Mouse (Mus musculus) cerebellum, adult 2 months (tissue): ENCODE measurements at regions not wholly inside any gene's neighbourhood (a gene's known extent, or its start where the extent isn't known, plus 50 kb on each side); places are given as distances from the start of the nearest gene placed in this dataset.

Source experiments
- CTCF ChIP-seq: fragments of 200-500 bp; IDR thresholded peaks from 2 replicates; pipeline ENCODE4 v1.5.1; 2011; ENCODE audit warnings: low read depth, mild to moderate bottlenecking, control low read depth, low read length, moderate library complexity, borderline replicate concordance; ENCODE audit not compliant: insufficient read depth
- POLR2A ChIP-seq: fragments of 200-500 bp; IDR thresholded peaks from 2 replicates; pipeline ENCODE4 v1.6.1; 2011; ENCODE audit warnings: low read length, control low read depth, borderline replicate concordance; ENCODE audit not compliant: insufficient read depth

DNA sequence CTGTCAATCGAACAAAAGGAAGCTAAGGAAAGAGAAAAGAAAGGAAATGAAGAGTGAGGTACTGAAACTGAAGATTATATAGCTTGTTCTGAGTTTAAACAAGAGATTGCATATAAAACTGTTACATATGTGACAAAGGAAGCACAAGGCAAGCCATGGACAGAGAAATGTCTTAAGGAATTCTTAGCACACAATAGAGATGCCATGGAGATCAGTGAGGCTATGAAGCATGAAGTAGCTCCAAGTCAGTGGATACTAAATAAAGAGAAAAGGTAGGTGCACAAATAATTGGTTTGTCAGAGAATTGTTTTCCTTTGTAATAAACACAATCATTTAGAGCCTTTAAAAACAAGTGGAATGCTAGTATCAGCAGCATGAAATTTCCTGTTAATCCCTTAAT is 172.0 kb upstream of the Klhl1 start:
- TF ChIP-seq CTCF (no peak), POLR2A (no peak)
